Mouse (Mus musculus) embryonic stem cell, embryonic (primary cell): ENCODE data around the gene B3gat3.
"Not testable (repeated sequence)": the region's sequence is repeated elsewhere in the genome, so short reads cannot be mapped to it uniquely, and the experiment has no call there.

Experiments
- CTCF ChIA-PET, 4 experiments: fragments of 300-600 bp in 2 of 4; fragments of 350-600 bp in 2 of 4; sonication (Branson Sonifier 250); formaldehyde crosslinking; loops; one replicate each; lab custom pipeline; 2022; ENCODE audit warnings: inconsistent platforms in 2 of 4; lab: Charles Lee
- POLR2A ChIA-PET, 4 experiments: fragments of 300-600 bp in 2 of 4; fragments of 350-600 bp in 2 of 4; sonication (Branson Sonifier 250); formaldehyde crosslinking; loops; one replicate each; lab custom pipeline; 2022; ENCODE audit warnings: antibody characterized with exemption in 4 of 4, inconsistent platforms in 1 of 4; lab: Charles Lee

B3gat3 gene

DNA sequence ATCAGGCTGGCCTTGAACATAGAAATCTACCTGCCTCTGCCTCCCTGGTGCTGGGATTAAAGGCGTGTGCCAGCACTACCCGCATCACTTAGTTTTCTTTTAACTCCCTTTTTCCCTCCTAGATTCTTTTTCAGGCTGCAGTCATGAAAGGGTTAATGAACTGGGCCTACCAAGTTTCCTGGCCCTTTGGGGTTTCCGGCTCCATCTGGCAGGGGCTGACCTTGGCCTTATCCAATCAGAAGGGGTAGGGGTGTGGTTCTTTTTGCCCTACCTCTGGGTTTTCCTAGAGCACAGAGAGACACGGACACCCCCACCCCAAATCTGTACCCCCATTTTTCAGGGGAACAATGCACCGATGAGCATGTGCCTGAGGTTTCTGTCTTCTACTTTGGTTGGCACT lies 24.6 kb downstream of the B3gat3 start:
- POLR2A ChIA-PET, result interaction anchor here in 3 of 4 experiments (0.7 to 11.3 kb wide), 32 partner anchors 8 to 170 kb away, joined by 3 to 201 read pairs (median 5); partner anchors contain the start of genes Eef1g (in 3 of the 3), Tut1 (in 3 of the 3), B3gat3 (in 2 of the 3) and 1810009A15Rik (in 1 of the 3)
- CTCF ChIA-PET, result interaction anchor here in 1 of 4 experiments (0.9 kb wide), 1 partner anchor 226 kb away, joined by 3 read pairs; no protein-coding TSS in a partner anchor

DNA sequence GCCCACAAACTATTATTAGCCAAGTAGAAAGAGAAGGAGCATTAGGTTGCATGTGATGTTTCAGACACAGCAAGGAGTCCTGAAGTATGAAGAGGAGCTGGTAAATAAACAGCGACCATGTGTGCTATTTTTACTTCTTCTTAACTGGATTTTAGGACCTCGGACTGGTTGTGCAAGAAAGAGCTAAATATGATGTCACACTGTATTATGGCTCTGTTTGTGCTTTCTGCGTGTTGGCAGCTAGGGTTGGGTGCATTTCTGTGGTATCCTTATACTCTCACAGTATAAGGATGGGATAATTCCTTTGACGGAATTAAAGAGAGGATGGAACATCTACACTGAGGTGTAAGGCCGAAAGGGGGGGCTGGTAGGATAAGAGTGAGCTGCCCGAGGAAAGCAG lies 25.1 kb downstream of the B3gat3 start:
- ChIA-PET CTCF (interaction anchor here in 1 of 4 experiments (0.6 kb wide), 1 partner anchor 8 kb away, joined by 3 read pairs; no protein-coding TSS in a partner anchor), POLR2A (interaction anchor here (0.6 to 11.3 kb wide), 44 partner anchors 8 to 232 kb away, joined by 3 to 201 read pairs (median 4); partner anchors contain the start of genes 1810009A15Rik (in 3 of the 4), Eef1g (in 3 of the 4), Gm49416 (in 3 of the 4) and Tut1 (in 3 of the 4))

DNA sequence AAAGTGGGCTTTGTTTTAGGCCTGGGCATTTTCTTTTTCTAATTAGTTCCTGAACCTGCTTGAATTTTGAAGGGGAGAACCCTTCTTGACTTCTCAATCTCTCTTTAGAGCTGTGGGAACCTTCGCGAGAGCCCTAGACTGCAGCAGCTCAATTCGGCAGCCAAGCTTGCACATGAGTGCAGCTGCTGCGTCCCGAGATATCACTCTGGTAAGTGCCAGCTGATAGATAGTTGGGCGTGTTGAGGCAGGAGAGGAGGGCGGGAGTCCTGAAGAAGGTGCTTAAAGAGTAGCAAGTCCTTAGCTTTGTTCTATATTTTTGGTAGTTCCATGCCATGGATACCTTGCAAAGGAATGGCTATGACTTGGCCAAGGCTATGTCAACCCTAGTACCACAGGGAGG lies 26.8 kb downstream of the B3gat3 start:
- CTCF ChIA-PET, result no interaction called here
- POLR2A ChIA-PET, result interaction anchor here (0.7 to 11.3 kb wide), 18 partner anchors 11 to 292 kb away, joined by 3 to 201 read pairs (median 4); partner anchors contain the start of genes 1810009A15Rik (in 3 of the 4), Gm49416 (in 3 of the 4), B3gat3 (in 2 of the 4) and Eef1g (in 2 of the 4)

DNA sequence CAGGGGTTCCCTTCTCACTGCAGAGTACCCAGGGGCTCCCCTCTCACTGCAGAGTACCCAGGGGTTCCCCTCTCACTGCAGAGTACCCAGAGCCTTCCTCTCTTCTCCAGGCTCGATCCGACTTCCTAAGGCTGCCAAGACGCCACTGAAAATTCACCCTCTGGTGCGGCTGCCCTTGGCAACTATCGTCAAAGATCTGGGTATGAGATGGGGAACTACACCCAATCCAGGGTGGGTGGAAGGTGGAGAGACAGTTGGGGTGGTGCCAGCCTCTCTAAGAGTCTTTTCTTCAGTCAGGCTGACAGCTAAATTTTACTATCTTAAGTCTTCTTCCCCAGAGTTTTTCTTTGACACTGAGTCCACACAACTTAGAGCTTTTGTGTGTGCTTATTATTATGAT lies 30.0 kb downstream of the B3gat3 start:
- ChIA-PET CTCF (no interaction called here), POLR2A (interaction anchor here in 2 of 4 experiments (0.8 to 13.6 kb wide), 19 partner anchors 8 to 227 kb away, joined by 3 to 424 read pairs (median 4); partner anchors contain the start of genes Eef1g (in 2 of the 2), Mta2 (in 2 of the 2), Slc3a2 (in 2 of the 2) and Ubxn1 (in 2 of the 2))

DNA sequence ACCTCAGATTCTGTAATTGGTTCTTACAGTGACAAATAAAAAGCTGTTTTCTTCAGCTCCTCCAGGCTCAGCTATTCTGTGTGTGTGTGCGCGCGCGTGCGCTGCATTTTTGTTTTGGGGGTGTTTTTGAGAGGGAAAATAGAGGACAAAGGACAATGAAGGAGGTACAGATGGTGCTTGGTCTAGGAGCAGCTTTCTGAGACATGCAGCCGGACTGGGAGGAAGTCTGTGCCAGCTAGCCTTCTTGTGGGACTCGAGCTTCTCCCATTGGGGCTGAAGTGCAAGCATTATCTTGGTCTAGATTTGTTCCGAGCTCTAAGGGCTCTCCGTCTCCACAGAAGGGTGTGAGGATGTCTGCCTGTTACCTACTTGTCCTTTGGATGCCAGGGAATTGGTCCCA lies 32.1 kb downstream of the B3gat3 start:
- CTCF ChIA-PET, result interaction anchor here in 2 of 4 experiments (0.6 to 2.2 kb wide), 2 partner anchors 234 kb away, joined by 5 to 8 read pairs; no protein-coding TSS in a partner anchor
- POLR2A ChIA-PET, result interaction anchor here (0.6 to 13.6 kb wide), 54 partner anchors 8 to 239 kb away, joined by 3 to 424 read pairs (median 10); partner anchors contain the start of genes Mta2 (in 4 of the 4), Eml3 (in 3 of the 4), Rom1 (in 3 of the 4) and 1810009A15Rik (in 2 of the 4)

DNA sequence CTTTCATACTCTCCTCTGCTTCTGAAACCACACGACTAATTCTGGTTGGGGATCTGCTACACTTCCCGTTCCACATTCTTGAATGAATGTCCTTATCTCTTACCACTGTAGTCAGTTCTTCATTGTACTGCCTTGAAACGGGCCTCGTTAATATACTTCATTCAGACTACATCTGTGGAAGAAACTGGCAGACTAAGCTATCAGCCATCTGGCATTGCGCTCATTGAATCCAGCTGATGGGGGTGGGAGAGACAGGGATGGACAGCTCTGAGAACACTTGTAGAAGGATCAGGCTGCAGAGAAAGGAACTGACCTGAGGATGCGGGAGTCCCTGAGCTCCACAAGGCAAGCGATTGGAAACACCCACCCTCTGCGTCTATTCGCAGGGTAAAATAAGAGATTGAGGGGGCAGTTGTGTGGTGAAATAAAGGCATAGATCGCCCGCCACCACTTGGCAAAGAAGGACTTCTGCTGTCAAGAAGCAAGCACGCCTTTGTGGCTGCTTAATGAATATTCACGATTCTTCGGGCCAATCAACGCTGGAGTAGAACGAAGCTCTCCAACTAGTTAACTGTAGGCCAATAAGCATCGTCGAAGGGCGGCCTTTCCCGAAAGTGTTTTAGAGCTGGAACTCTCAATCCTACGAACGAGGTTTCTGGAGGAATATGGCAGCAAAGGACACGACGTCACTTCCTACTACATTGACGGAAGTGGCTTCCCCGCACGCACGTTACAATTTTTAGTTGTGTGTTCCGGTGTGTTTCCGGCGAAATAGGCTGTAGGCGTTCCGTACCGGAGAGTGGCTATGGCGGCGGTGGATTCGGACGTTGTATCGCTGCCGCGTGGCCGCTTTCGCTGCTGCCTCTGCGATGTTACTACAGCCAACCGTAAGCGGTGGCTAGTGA lies 33.2 kb downstream of the B3gat3 start, which contains the start of gene Tut1:
Tut1 (plus strand) TSS at position 713 of the 905 bp plus-strand sequence.
- CTCF ChIA-PET, result interaction anchor here in 3 of 4 experiments (0.5 to 2.2 kb wide), 10 partner anchors 12 to 291 kb away, joined by 3 to 8 read pairs (median 3); partner anchors contain the start of genes Eef1g (in 2 of the 3) and Gng3 (in 1 of the 3)

DNA sequence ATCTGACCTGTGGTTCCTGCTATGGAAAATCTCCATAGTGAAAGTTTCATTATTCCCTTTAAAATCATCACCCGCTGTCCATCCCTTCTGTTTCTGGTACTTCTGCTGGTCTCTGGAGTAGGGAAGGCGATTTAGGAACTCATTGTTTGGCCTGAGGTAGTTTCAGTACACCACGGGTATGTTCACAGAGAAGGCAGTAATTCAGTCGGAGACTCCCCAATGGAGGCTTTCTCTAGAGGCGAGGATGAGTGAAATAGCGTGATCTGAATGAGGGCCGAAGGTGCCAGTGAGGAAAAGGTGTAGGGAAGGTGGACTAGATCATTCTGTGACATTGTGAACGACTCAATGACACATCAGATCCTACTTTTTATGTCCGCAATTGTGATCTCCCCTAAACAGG lies 34.0 kb downstream of the B3gat3 start:
- CTCF ChIA-PET, result interaction anchor here in 3 of 4 experiments (0.5 to 2.2 kb wide), 8 partner anchors 11 to 292 kb away, joined by 3 to 8 read pairs (median 3); partner anchors contain the start of genes Eef1g (in 2 of the 3) and Gng3 (in 1 of the 3)
- POLR2A ChIA-PET, result interaction anchor here (0.6 to 13.6 kb wide), 109 partner anchors 8 to 1252 kb away, joined by 3 to 424 read pairs (median 5); partner anchors contain the start of genes 1810009A15Rik (in 4 of the 4), Gm49416 (in 4 of the 4), Mta2 (in 4 of the 4) and Eef1g (in 3 of the 4)

More for the DNA sequence above, 33.2 kb downstream of the B3gat3 start, which contains the start of gene Tut1:
- POLR2A ChIA-PET, result interaction anchor here (0.6 to 13.6 kb wide), 142 partner anchors 8 to 240 kb away, joined by 3 to 424 read pairs (median 5); partner anchors contain the start of genes 1810009A15Rik (in 4 of the 4), Gm49416 (in 4 of the 4), Mta2 (in 4 of the 4) and B3gat3 (in 3 of the 4)

DNA sequence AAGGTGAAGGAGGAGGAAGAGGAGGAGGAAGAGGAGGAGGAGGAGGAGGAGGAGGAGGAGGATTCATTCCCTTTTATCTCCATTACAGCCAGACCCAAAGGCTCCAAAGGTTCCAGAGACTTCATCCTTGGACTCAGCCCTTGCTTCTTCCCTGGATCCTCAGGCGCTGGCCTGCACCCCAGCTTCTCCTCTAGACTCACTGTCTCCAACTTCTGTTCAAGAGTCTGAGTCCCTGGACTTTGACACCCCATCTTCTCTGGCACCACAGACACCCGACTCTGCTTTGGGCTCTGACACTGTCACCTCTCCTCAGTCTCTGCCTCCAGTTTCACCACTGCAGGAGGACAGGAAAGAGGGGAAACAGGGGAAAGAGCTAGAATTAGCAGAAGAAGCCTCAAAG lies 42.1 kb downstream of the B3gat3 start:
- POLR2A ChIA-PET, result interaction anchor here in 3 of 4 experiments (0.6 to 13.6 kb wide), 16 partner anchors 9 to 239 kb away, joined by 3 to 424 read pairs (median 3); partner anchors contain the start of genes Tut1 (in 3 of the 3), 1810009A15Rik (in 1 of the 3), Eef1g (in 1 of the 3) and Ganab (in 1 of the 3)
- CTCF ChIA-PET, result no interaction called here

DNA sequence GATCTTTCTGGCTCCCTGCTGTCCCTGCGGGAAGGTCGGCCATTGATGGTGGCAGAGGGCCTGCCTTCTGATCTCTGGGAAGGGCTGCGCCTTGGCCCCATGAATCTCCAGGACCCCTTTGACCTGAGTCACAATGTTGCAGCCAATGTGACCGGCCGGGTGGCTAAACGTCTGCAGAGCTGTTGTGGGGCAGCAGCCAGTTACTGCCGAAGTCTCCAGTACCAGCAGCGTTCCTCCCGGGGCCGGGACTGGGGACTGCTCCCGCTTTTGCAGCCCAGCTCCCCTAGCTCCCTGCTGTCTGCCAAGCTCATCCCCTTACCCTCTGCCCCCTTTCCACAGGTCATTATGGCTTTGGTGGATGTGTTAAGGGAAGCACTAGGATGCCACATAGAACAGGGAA lies 44.9 kb downstream of the B3gat3 start:
- POLR2A ChIA-PET, result interaction anchor here in 3 of 4 experiments (0.7 to 23.4 kb wide), 63 partner anchors 8 to 261 kb away, joined by 3 to 604 read pairs (median 21); partner anchors contain the start of genes 1810009A15Rik (in 3 of the 3), Ahnak (in 3 of the 3), B3gat3 (in 3 of the 3) and Gm49416 (in 3 of the 3)

DNA sequence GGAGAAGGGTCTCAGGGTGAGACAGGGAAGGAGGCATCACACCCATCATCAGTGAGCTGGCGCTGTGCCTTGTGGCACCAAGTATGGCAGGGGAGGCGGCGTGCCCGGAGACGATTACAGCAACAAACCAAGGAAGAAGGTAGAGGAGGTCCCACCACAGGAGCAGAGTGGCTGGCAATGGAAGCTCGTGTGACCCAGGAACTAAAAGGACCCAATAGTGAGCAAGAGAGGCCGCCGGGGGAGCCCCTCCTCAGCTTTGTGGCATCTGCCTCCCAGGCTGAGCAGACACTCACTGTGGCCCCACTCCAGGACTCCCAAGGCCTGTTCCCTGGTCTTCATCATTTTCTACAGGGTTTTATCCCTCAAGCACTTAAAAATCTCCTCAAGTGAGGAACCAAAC lies 45.6 kb downstream of the B3gat3 start:
- ChIA-PET CTCF (interaction anchor here in 3 of 4 experiments (0.6 to 1.9 kb wide), 6 partner anchors 11 to 169 kb away, joined by 3 to 7 read pairs (median 3); partner anchors contain the start of gene Tut1 (in 1 of the 3)), POLR2A (interaction anchor here (0.6 to 23.4 kb wide), 128 partner anchors 9 to 1700 kb away, joined by 3 to 604 read pairs (median 9); partner anchors contain the start of genes Hnrnpul2 (in 4 of the 4), Slc3a2 (in 4 of the 4), Ttc9c (in 4 of the 4) and 1810009A15Rik (in 3 of the 4))

More for the DNA sequence above, 44.9 kb downstream of the B3gat3 start:
- CTCF ChIA-PET, result interaction anchor here in 1 of 4 experiments (1.2 kb wide), 1 partner anchor 12 kb away, joined by 3 read pairs; the partner anchor contains the start of gene Tut1

DNA sequence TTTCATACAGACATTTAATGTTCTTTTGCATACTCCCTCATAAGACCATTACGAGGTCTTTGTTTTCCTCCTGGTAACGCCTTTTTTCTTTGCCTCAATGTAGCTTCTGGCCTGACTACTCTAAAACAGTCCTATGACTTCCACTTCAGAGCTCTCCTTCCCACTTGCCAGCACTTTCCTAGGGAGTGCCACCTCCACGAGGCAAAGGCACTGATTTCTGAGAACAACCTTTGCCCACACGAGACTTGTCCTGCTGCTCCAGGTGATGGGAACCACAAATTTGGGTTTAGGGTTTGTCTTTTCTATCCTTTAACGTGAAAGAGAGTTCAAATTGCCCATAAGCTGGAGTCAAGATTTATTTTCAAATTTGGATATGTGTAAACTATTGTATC lies 46.0 kb downstream of the B3gat3 start:
- POLR2A ChIA-PET, result interaction anchor here (0.6 to 23.4 kb wide), 209 partner anchors 8 to 1701 kb away, joined by 3 to 604 read pairs (median 6); partner anchors contain the start of genes Gng3 (in 4 of the 4), Hnrnpul2 (in 4 of the 4), Slc3a2 (in 4 of the 4) and Ttc9c (in 4 of the 4)
- CTCF ChIA-PET, result interaction anchor here in 2 of 4 experiments (0.6 to 1.9 kb wide), 16 partner anchors 10 to 243 kb away, joined by 3 to 7 read pairs (median 3); partner anchors contain the start of genes Tut1 (in 2 of the 2) and Slc3a2 (in 1 of the 2)

DNA sequence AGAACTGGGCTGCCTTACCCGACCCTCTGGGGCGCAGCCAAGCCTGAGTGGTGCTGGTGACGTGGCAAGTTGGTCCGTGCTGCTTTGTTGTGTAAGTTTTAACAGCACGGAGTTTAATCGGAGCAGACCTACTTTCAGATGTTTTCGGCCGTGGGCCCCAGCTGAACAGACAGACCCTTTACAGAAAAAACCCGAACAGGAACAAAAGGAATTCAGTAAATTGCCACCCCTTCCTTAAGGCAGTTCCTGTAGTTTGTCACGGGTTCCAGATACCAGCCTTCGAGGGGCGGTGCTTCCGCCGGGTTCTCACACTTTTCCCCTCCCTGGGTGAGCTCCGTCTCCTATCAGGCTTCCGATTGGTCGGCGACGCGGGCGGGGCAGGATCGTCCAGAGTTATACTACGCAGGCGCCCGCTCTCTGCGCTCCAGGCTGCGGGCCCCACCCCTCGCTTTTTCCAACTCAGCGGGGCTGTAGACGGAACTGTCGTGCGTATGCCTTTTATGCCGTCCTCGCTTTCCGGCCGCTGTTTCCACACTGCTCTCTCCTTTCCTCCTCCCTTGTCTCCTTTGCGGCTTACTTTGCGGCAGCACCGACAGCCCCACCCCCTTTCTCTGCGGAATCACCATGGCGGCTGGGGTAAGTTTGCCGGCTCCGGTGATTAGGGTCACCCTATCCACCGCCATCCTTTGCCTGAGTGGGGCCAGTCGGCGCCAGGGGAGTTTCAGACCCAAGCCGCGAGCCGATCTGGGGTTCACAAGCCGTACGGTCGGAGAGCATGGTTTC lies 46.6 kb downstream of the B3gat3 start, which contains the start of gene Eef1g:
Eef1g (plus strand) TSS at position 452 of the 783 bp plus-strand sequence.
- POLR2A ChIA-PET, result interaction anchor here (0.6 to 23.4 kb wide), 205 partner anchors 9 to 1701 kb away, joined by 3 to 604 read pairs (median 6); partner anchors contain the start of genes Gng3 (in 4 of the 4), Hnrnpul2 (in 4 of the 4), Ttc9c (in 4 of the 4) and Uqcc3 (in 4 of the 4)
- CTCF ChIA-PET, result interaction anchor here in 3 of 4 experiments (0.5 to 1.9 kb wide), 15 partner anchors 11 to 1468 kb away, joined by 3 to 7 read pairs (median 3); partner anchors contain the start of genes Tut1 (in 2 of the 3) and Slc3a2 (in 1 of the 3)

DNA sequence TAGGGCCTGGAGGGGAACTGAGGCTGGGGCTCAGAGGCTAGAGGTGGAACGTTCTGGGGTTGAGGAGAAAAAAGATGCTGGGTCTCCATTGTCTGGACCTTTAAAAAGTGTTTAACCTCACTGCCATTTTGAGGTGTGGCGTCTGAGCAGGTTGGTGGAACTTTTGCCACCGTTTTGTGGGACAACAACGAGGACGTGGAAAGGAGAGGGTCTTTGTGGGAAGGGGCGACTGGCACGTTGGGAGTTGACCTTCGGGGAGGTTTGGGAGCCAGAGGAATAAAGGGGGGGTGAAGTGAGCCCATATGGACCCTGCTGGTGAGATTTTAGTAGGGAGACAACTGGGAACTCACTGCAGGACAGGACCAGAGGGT lies 47.2 kb downstream of the B3gat3 start:
- CTCF ChIA-PET, result interaction anchor here in 2 of 4 experiments (0.5 to 1.9 kb wide), 7 partner anchors 14 to 1468 kb away, joined by 3 to 7 read pairs (median 3); partner anchors contain the start of genes Gng3 (in 1 of the 2), Slc3a2 (in 1 of the 2) and Tut1 (in 1 of the 2)
- POLR2A ChIA-PET, result interaction anchor here (0.6 to 23.4 kb wide), 159 partner anchors 8 to 1490 kb away, joined by 3 to 604 read pairs (median 8); partner anchors contain the start of genes 1810009A15Rik (in 3 of the 4), Ahnak (in 3 of the 4), B3gat3 (in 3 of the 4) and Gm49416 (in 3 of the 4)

DNA sequence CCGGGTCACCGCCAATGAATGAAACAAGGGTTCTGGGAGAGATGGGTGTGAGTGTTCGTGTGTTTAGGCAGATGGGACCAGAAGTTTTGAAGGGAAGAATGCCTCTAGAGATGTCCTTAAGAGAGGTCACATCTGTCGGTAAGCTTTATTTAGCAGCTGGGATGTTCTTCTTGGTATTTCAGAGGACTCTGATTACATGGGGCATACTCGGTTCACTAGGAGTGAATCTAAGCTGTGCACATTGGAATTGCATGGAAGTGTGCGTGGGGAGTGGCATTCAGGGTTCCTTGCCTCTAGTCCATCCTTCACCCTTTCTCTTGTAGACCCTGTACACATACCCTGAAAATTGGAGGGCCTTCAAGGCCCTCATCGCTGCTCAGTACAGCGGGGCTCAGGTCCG lies 47.7 kb downstream of the B3gat3 start:
- POLR2A ChIA-PET, result interaction anchor here (0.6 to 23.4 kb wide), 65 partner anchors 9 to 1625 kb away, joined by 3 to 604 read pairs (median 7); partner anchors contain the start of genes 1810009A15Rik (in 3 of the 4), Gm49416 (in 3 of the 4), Mta2 (in 3 of the 4) and Uqcc3 (in 3 of the 4)

DNA sequence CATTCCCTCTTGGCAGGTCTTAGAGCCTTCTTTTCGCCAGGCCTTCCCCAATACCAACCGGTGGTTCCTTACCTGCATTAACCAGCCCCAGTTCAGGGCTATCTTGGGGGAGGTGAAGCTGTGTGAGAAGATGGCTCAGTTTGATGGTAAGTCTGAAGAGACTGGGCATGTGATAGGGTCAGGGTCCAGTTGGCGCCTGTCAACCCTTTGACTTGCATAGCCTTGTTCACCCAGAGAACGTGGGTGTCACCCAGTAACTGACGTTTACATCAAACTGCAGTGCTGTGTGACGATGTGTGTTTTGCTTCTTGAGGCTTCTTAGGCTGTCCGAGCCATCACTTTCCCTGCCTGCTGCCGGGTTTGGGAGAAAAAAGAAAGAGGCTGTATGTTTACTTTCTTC lies 52.3 kb downstream of the B3gat3 start:
- CTCF ChIA-PET, result not testable (repeated sequence)
- POLR2A ChIA-PET, result interaction anchor here (0.6 to 23.4 kb wide), 38 partner anchors 8 to 250 kb away, joined by 3 to 604 read pairs (median 6); partner anchors contain the start of genes Mta2 (in 3 of the 4), 1810009A15Rik (in 2 of the 4), Ahnak (in 2 of the 4) and B3gat3 (in 2 of the 4)

More for the DNA sequence above, 47.7 kb downstream of the B3gat3 start:
- CTCF ChIA-PET, result interaction anchor here in 2 of 4 experiments (1.0 to 1.4 kb wide), 2 partner anchors 115 to 129 kb away, joined by 3 to 5 read pairs; partner anchors contain the start of gene Gng3 (in 1 of the 2)
